Mouse (Mus musculus) heart, embryonic 10.5 days (tissue): ENCODE results near the gene Ppih. TPM values are rescaled to one million over a fixed set of nuclear protein-coding genes. Genes with fewer than 3 reads are reported as not detected.

Experiments used
- DNase-seq: peaks from one replicate; pipeline ENCODE4 v3.0.0-alpha.2; 2017; ENCODE audit warnings: low spot score
- H3K27ac ChIP-seq: fragments of 300-500 bp; sonication (generic); 2 replicates; pipeline ENCODE4 v1.5.1; 2016; ENCODE audit warnings: mild to moderate bottlenecking
- H3K27me3 ChIP-seq: fragments of 300-500 bp; sonication (generic); 2 replicates; pipeline ENCODE4 v1.6.1; 2016; ENCODE audit warnings: mild to moderate bottlenecking; ENCODE audit not compliant: poor library complexity, insufficient read depth, severe bottlenecking
- H3K36me3 ChIP-seq: fragments of 300-500 bp; sonication (generic); 2 replicates; pipeline ENCODE4 v1.6.1; 2016; ENCODE audit warnings: mild to moderate bottlenecking, moderate library complexity
- H3K4me1 ChIP-seq: fragments of 300-500 bp; sonication (generic); 2 replicates; pipeline ENCODE4 v1.6.1; 2016; ENCODE audit warnings: mild to moderate bottlenecking
- H3K4me3 ChIP-seq: fragments of 300-500 bp; sonication (generic); 2 replicates; pipeline ENCODE4 v1.5.1; 2016; ENCODE audit warnings: mild to moderate bottlenecking, moderate library complexity
- H3K9me3 ChIP-seq: fragments of 300-500 bp; sonication (generic); 2 replicates; pipeline ENCODE4 v1.6.1; 2016; ENCODE audit warnings: mild to moderate bottlenecking, moderate library complexity
- WGBS: fragments of 180-500 bp; shearing (Covaris S2); methylation state at CpG from one replicate; pipeline ENCODE4 v1.1.7; 2016; 5-methylcytosine and 5-hydroxymethylcytosine counted together
- polyA plus RNA-seq: library from polyadenylated mRNA; unstranded; fragments of >200 nt; fragmentation: Nextera tagmentation; extraction: Ambion mirVana; gene quantifications from 2 replicates; pipeline ENCODE4 v1.2.1, GENCODE M21; 2016

Gene Ppih
- polyA plus RNA-seq, 1 experiment from 2014 or later = 98.8 TPM

DNA sequence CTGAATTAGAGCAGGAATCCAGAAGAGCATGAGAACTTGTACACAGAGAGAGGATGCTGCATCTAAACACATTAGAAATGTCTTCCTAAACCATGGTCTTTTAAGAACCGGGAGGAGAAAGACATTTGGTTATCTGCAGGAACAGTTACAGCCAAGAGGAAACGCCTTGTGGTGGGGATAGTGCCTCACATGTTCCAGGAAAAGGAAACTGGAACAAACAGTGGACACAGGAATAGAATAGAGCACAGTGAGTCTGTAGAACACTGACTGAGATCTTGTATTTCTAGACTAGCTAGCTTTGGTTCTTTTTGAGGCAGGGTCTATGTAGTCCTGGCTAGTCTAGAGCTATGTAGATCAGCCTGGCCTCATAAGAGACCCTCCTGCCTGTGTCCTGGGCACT lies 45.1 kb downstream of the Ppih start:
- Histone ChIP-seq H3K27ac (no peak overlapping the region), H3K36me3 (peaks cover 95% of the 10 kb centered on the region), H3K27me3 (no peaks in the 10 kb centered on the region), H3K4me1 (no peaks in the 10 kb centered on the region; the same call in 1 of the 2 replicates), H3K4me3 (no peak overlapping the region), H3K9me3 (no peaks in the 10 kb centered on the region)
- WGBS = 62% methylated on average over 2 of the region's 2 CpGs
- DNase-seq = no peak

DNA sequence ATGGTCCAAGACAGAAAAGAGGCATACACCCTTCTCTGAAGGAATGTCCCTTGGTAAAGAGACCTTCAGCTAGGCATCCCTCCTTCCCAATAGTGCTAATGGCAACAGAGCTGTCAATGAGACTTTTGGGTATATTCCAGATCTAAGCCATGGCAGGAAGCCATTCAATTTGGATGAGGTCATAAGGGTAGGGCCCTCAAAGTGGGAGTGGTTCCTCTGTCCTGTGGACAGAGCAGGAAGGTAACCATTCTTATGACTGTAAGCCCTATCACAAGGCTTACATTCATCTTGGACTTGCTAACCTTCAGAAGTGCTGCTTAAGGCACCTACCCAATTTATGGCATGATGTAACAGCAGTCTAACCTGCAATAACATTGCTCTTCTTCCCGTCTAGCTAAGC lies 45.7 kb downstream of the Ppih start:
- H3K4me3 ChIP-seq = no peak overlapping the region
- no peak overlapping the region for H3K27ac ChIP-seq
- H3K4me1 ChIP-seq = no peaks in the 10 kb centered on the region; the same call in 1 of the 2 replicates
- peaks cover 96% of the 10 kb centered on the region for H3K36me3 ChIP-seq
- H3K9me3 ChIP-seq = no peaks in the 10 kb centered on the region
- no peaks in the 10 kb centered on the region for H3K27me3 ChIP-seq
- 79% methylated on average over 1 of the region's 1 CpGs for WGBS
- DNase-seq = no peak

DNA sequence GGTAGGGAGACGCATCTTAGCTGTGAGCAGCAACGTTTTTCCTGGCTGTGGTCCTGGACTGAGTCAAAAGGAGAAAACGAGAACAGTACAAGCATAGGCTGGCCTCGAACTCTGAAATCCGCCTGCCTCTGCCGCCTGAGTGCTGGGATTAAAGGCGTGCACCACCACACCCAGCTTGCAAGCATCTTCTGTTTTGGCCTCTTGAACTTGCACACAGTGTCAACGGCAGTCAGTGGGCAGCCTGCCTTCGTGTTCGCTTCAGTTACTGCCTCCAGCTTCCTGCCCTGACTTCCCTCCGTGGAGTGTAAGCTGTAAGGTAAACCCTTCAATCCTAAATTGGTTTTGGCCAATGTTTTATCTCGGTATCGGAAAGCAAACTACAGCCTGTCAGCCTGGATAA lies 53.7 kb downstream of the Ppih start:
- no peak overlapping the region for H3K27ac ChIP-seq
- no peak for DNase-seq
- H3K9me3 ChIP-seq = no peaks in the 10 kb centered on the region
- H3K4me3 ChIP-seq = no peak overlapping the region
- H3K4me1 ChIP-seq = no peaks in the 10 kb centered on the region
- WGBS = 69% methylated on average over 13 of the region's 13 CpGs
- H3K36me3 ChIP-seq = peaks cover 24% of the 10 kb centered on the region
- H3K27me3 ChIP-seq = no peaks in the 10 kb centered on the region

DNA sequence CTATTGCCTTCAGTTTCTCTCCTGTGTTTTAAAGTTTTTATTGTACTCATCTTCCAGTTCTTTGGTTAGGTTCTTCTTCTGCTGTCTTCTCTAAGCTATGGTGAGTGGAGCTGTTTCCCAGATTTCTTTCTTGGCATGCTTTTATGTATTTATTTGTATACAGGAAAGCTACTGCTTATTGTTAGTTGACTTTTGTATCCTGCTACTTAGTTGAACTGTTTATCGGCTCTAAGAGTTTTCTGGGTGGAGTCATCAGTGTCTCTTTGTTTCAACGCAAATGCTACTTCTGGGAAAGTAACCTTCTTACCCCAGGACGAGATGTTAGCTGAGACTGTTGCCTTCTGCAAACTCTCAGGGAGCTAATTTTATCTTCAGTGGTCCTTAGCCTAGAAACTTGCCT lies 56.9 kb downstream of the Ppih start:
- 59% methylated on average over 3 of the region's 3 CpGs for WGBS
- no peak for DNase-seq
- H3K27me3 ChIP-seq = peaks cover 4% of the 10 kb centered on the region; the same call in 1 of the 2 replicates

DNA sequence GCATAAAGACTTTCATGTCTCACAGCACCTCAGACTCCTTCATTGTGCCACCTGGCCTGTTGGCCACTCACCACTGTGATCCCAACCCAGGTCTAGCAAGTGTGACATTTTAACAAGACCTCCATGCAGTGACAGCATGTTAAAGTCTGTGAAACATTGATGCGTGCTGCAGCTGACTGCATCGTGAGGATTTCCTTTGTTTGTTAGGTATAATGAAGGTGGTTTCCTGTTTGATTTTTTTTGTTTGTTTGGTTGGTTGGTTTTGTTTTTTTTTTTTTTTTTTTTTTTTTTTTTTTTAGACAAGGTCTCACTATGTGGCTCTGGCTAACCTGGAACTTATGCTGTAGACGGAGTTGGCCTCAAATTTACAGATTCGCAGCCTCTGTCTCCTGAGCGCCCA lies 57.9 kb downstream of the Ppih start:
- peaks cover 6% of the 10 kb centered on the region; the same call in 1 of the 2 replicates for H3K27me3 ChIP-seq
- H3K36me3 ChIP-seq = no peaks in the 10 kb centered on the region
- 84% methylated on average over 5 of the region's 5 CpGs for WGBS
- H3K9me3 ChIP-seq = no peaks in the 10 kb centered on the region
- no peak for DNase-seq
- H3K27ac ChIP-seq = no peak overlapping the region
- H3K4me3 ChIP-seq = no peak overlapping the region
- peaks cover 19% of the 10 kb centered on the region for H3K4me1 ChIP-seq

More for the DNA sequence above, 56.9 kb downstream of the Ppih start:
- Histone ChIP-seq H3K4me3 (no peak overlapping the region), H3K27ac (no peak overlapping the region), H3K36me3 (peaks cover 3% of the 10 kb centered on the region; the same call in 1 of the 2 replicates), H3K4me1 (peaks cover 19% of the 10 kb centered on the region), H3K9me3 (no peaks in the 10 kb centered on the region)

DNA sequence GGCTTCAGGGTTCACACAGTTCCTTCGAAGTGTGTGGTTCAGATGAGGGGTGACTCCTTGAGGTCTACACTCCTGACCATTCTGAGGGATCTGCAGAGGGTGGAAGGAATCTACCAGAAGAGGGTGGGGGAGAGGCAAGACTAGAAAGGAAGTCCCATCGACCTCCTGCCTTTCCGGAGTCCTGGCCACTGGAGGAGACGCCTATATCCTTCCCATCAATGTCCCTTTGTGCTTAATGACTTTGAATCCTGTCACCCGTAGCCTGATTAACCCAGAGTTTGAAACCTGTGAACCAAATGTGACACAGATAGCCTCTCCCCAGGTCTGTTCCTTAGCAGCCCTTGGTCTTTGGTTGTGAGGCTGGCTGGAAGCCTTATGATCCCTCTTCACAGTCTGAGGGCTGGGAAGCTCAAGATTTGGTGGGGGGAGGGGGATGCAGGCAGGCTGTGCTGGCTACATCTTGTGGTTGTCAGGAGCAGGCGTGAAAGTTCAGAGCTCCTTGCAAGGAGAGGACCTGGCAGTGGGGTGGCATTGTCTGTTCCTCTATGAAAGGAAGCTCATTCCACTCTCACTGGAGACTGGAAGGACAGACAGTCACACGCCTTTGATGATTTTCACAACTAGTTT lies 59.1 kb downstream of the Ppih start:
- no peak for DNase-seq
- Histone ChIP-seq H3K27me3 (peaks cover 6% of the 10 kb centered on the region; the same call in 1 of the 2 replicates), H3K36me3 (no peaks in the 10 kb centered on the region), H3K27ac (no peak overlapping the region), H3K4me1 (peaks cover 19% of the 10 kb centered on the region), H3K9me3 (no peaks in the 10 kb centered on the region), H3K4me3 (no peak overlapping the region)
- 35% methylated on average over 7 of the region's 7 CpGs for WGBS

DNA sequence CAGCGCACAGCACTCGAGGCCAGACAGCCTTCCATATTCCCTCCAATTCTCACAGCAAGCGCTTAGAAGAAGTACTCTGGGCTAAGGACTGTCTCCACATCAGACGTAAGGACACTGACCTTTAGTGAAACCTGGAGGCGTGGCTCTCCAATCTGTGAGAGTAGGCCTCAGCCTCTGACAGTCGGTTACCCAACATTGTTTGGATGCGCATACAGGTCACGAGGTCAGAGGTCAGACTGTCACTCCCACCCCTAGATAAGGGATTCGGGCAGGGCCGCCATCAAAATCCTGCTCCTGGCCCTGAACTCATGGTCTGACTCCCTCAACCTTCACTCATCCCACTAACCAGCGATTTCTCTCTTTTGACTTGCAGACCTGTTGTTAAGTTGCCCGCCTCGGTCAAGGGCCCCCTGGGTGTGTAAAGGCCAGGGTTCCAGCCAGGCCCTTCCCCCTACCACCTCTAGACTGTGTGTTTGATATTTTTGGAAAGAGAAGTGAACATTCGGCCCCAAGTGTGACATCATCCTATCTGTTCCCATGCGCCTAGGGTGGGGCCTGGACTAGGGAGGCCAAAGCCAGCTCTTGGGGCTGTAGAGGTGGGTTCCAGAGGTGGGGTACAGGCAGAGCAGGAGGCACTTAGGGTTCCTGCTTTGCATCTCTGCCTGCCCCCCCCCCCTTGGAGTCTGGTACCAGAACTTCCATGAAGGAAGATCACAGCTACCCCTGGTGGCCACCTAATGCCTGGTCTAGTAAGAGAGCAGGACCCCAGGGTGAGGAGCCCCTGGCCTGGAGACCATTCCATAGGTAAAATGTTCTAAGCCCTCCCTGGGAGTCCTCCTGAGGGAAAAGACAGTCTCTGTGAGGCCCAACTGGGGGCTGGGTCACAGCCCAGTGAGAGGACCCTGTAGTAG lies 60.7 kb downstream of the Ppih start:
- H3K9me3 ChIP-seq = no peaks in the 10 kb centered on the region
- DNase-seq = no peak
- peaks cover 6% of the 10 kb centered on the region; the same call in 1 of the 2 replicates for H3K27me3 ChIP-seq
- H3K36me3 ChIP-seq = no peaks in the 10 kb centered on the region
- WGBS = 76% methylated on average over 15 of the region's 15 CpGs
- H3K4me1 ChIP-seq = peaks cover 24% of the 10 kb centered on the region
- no peak overlapping the region for H3K27ac ChIP-seq
- no peak overlapping the region for H3K4me3 ChIP-seq

DNA sequence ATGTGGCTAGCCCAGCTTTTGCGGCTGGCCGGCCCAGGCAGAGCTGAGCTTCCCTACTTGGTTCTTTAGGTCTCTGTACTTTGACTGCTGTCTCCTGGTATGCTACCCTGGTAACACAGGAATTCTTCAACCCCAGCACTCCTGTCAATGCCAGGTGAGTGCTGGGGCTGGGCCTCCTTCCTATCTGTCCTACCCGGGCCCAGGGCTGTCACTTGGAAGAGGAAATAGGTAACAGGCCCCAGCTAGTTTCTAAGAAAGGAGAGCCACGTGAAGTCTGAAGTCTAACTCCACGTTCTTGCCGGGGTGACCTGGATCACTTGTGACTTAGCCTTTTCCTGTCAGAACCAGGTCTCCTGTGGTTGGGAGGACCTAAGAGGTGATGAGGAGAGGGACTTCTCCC lies 63.3 kb downstream of the Ppih start:
- no peak for DNase-seq
- H3K4me3 ChIP-seq = no peak overlapping the region
- H3K9me3 ChIP-seq = no peaks in the 10 kb centered on the region
- 65% methylated on average over 6 of the region's 6 CpGs for WGBS
- H3K4me1 ChIP-seq = peaks cover 34% of the 10 kb centered on the region
- peaks cover 9% of the 10 kb centered on the region; the same call in 1 of the 2 replicates for H3K27me3 ChIP-seq
- no peaks in the 10 kb centered on the region for H3K36me3 ChIP-seq
- no peak overlapping the region for H3K27ac ChIP-seq

DNA sequence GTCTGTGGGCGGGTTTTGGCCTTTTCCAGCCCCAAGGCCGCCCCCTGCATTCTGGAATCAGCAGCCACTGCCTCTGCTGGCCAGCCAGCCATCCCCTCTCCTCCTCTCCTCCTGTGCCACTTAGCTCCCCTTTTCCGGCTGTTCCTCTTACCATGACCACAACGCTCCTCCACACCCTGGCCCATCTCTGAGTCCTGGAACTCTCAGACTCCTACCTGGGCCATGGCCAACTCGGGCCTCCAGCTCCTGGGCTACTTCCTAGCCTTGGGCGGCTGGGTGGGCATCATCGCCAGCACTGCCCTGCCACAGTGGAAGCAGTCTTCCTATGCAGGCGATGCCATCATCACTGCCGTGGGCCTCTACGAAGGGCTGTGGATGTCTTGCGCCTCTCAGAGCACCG lies 65.0 kb downstream of the Ppih start, which contains the start of gene Cldn19:
Gene Cldn19 (plus strand): TSS at position 64 of the 400 bp plus-strand sequence.
- 77% methylated on average over 12 of the region's 12 CpGs for WGBS
- no peak for DNase-seq
- Histone ChIP-seq H3K27ac (peak within 1 kb of the TSS; percentile 18; the same call in 1 of the 2 replicates), H3K9me3 (no peaks in the 10 kb centered on the region), H3K36me3 (no peaks in the 10 kb centered on the region), H3K27me3 (peaks cover 9% of the 10 kb centered on the region; the same call in 1 of the 2 replicates), H3K4me1 (peaks cover 24% of the 10 kb centered on the region), H3K4me3 (no peak within 1 kb of the TSS)

DNA sequence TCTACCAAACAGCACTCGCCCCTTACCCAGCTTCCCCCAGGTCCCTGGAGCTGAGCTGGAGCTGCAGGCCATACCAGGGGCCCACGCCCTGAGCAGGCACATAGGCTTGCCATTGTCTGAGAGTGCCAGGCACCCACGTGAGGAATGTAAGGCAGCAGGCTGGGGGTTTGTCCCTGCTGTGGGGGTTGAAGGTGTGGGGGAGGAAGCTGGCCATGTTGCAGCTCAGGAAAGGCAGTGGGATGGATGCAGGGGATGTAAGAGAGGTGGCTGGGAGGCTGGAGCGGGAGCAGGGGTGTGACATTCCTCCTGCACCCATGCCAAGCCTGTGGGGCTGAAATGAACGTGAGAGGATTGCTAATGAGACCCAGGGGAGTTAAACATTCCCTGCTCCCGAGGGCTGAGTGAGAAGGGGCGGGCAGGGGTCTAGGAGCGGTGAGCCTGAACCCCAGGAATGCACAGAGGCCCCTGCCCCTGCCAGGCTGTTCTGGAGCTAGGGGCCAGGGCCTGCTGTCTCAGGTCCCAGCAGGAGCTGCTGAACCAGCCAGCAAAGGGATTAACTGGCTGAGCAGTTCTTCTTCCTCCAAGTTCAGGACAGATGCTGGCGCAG lies 66.2 kb downstream of the Ppih start:
- Histone ChIP-seq H3K27ac (peak overlapping the region; percentile 18; the same call in 1 of the 2 replicates), H3K27me3 (peaks cover 9% of the 10 kb centered on the region; the same call in 1 of the 2 replicates), H3K4me1 (peaks cover 15% of the 10 kb centered on the region), H3K36me3 (no peaks in the 10 kb centered on the region), H3K9me3 (no peaks in the 10 kb centered on the region), H3K4me3 (0 out of 2 replicates have a peak overlapping the region, but pooled peaks have one; percentile 12)
- WGBS = 40% methylated on average over 9 of the region's 9 CpGs
- no peak for DNase-seq

DNA sequence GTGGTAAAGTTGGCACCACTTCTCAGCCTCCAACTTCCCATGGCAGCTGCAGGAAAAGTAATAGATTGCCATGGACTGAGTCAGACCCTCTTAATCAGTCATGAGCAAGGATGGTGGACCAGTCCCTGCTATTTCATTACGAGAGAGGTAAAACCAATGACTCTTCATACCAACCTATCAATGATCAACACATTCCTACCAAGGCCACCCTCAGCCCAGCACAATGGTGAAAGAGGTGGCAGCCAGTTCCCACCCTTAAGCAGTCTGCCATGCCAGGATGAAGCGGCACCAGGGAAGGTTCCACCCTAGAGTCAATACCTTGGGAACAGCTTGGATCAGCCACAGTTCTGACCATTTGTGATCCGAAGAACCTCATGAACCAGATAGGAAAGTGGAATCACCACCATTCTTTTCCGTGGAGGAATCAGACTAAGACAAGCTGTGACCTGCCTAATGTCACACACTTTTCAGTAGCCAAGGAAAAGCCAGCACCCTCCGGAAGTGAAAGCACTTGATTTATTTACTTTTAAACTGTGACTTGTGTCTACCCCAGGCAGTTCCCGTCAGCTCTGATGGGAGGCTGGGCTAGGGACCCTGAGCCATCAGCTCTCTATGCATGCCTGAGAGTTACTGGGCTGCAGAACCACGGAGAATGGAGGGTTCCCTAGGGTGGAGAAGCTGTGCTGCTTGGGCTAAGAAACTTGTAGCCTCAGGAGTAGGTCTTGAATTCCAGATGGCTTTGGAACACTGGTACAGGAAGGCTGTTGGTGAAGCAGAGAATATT lies 68.1 kb downstream of the Ppih start:
- Histone ChIP-seq H3K27me3 (peaks cover 3% of the 10 kb centered on the region; the same call in 1 of the 2 replicates), H3K4me1 (peaks cover 15% of the 10 kb centered on the region), H3K4me3 (no peak overlapping the region), H3K36me3 (peaks cover 15% of the 10 kb centered on the region; the same call in 1 of the 2 replicates), H3K27ac (no peak overlapping the region), H3K9me3 (no peaks in the 10 kb centered on the region)
- DNase-seq = no peak
- 51% methylated on average over 7 of the region's 7 CpGs for WGBS
